8 mouse cellular contexts compared by ENCODE assay signal in genomic region chr12:86974387-86975288, GRCm38 (mm10). TPM values are rescaled to one million over a fixed set of nuclear protein-coding genes. Genes with fewer than 3 reads are reported as not detected.
DNase-seq lines count a peak whose midpoint lies in the region; ATAC-seq and TF ChIP-seq lines count a peak whose summit lies in the region.

No protein-coding gene starts in this region.

- DNase-seq in Muller cell, postnatal 12 days (ENCODE audit: inconsistent ontology term), result peak; percentile 66
- peak; percentile 93 to 95 for DNase-seq in cerebellum, postnatal 10 days
- peak; percentile 70 to 74 for DNase-seq in frontal cortex, postnatal 36 days (ENCODE audit: low spot score in 2 of 2)
- peak; percentile 80 to 81 for DNase-seq in left cerebral cortex, adult 2 months (ENCODE audit: extremely low spot score in 1 of 2, low spot score in 2 of 2)
- peak; percentile 75 for DNase-seq in right cerebral cortex, postnatal 14 days
- DNase-seq in urinary bladder, postnatal 25 days (ENCODE audit: low spot score), result peak; percentile 67

- peak overlapping the region; percentile 29 for H3K4me3 ChIP-seq in hindbrain, embryonic 13.5 days
- H3K4me3 ChIP-seq in left cerebral cortex, adult 2 months, result peak overlapping the region; percentile 44

- peak; percentile 74 for ATAC-seq in hindbrain, embryonic 13.5 days (ENCODE audit: low FRiP score)
- ATAC-seq in megakaryocyte, adult 5-6 weeks (ENCODE audit: poor library complexity, severe bottlenecking), result peak; percentile 84

- intact Hi-C loops in left cerebral cortex, adult 2 months (cut with DNase I), result loop anchor here (2.0 kb wide), 1 partner anchor 28 kb away; the partner anchor contains the start of gene Cipc

- peak; percentile 92 for TF ChIP-seq CTCF in left cerebral cortex, adult 2 months (IDR thresholded peaks at IDR 0.05)

- H3K27ac ChIP-seq in hindbrain, embryonic 13.5 days, result peak overlapping the region; percentile 88
- peak overlapping the region; percentile 76 for H3K27ac ChIP-seq in left cerebral cortex, adult 2 months

- 6% methylated on average over 40 of the region's 40 CpGs for WGBS in hindbrain, embryonic 13.5 days

- peak overlapping the region; percentile 59 for H3K9ac ChIP-seq in hindbrain, embryonic 13.5 days

- H3K9me3 ChIP-seq in hindbrain, embryonic 13.5 days, result no peaks in the 10 kb centered on the region

- peaks cover 50% of the 10 kb centered on the region for H3K4me1 ChIP-seq in hindbrain, embryonic 13.5 days (replicated peaks)

- H3K27me3 ChIP-seq in hindbrain, embryonic 13.5 days, result peaks cover 20% of the 10 kb centered on the region

- no peaks in the 10 kb centered on the region for H3K36me3 ChIP-seq in hindbrain, embryonic 13.5 days

- H3K4me2 ChIP-seq in hindbrain, embryonic 13.5 days, result peak overlapping the region; percentile 53

RNA-seq across cellular contexts. Expression of gene Zdhhc22, which starts 15.6 kb away (rescaled TPM):
- 12.1 and 13.4 TPM in 2 replicates for polyA plus RNA-seq in hindbrain, embryonic 13.5 days (2015; fragmentation: Nextera tagmentation; extraction: Ambion mirVana)
- total RNA-seq in left cerebral cortex, adult 2 months (2021), result 10 to 100 TPM; 59.1 to 61.3 TPM
- not detected in 2 replicates for total RNA-seq in megakaryocyte, adult 5-6 weeks (2015)
- not detected in 2 replicates for total RNA-seq in megakaryocyte, adult 5-6 weeks (2017)

RNA-seq across cellular contexts. Expression of gene Cipc, which starts 27.8 kb away (rescaled TPM):
- 44.1 and 45.4 TPM in 2 replicates for polyA plus RNA-seq in hindbrain, embryonic 13.5 days (2015; fragmentation: Nextera tagmentation; extraction: Ambion mirVana)
- 10 to 100 TPM; 79.8 to 91.6 TPM for total RNA-seq in left cerebral cortex, adult 2 months (2021)
- total RNA-seq in megakaryocyte, adult 5-6 weeks (2015), result 12.0 and 12.9 TPM in 2 replicates
- total RNA-seq in megakaryocyte, adult 5-6 weeks (2017), result 8.9 and 11.0 TPM in 2 replicates

RNA-seq across cellular contexts. Expression of gene Tmem63c, which starts 46.5 kb away (rescaled TPM):
- 6.8 and 7.3 TPM in 2 replicates for polyA plus RNA-seq in hindbrain, embryonic 13.5 days (2015; fragmentation: Nextera tagmentation; extraction: Ambion mirVana)
- total RNA-seq in left cerebral cortex, adult 2 months (2021), result 10 to 100 TPM; 41.7 to 43.8 TPM
- not detected in 2 replicates for total RNA-seq in megakaryocyte, adult 5-6 weeks (2015)
- total RNA-seq in megakaryocyte, adult 5-6 weeks (2017), result not detected in 2 replicates

Comparison
In these comparisons a context has a peak if more than half of its experiments do, and no peak if none do; other contexts are left out.
1. Peak in every context shown above with its lines: DNase-seq, ATAC-seq, H3K4me3 ChIP-seq and H3K27ac ChIP-seq.
2. RNA of gene Zdhhc22, which starts 15.6 kb away (total RNA-seq): 59.1 to 61.3 TPM in left cerebral cortex, adult 2 months; not detected in megakaryocyte, adult 5-6 weeks; every median in the first group is over 10 times any median in the second.
3. RNA of gene Cipc, which starts 27.8 kb away (total RNA-seq): 79.8 to 91.6 TPM in left cerebral cortex, adult 2 months; 8.9 to 12.9 TPM in megakaryocyte, adult 5-6 weeks; every median in the first group is over 4 times any median in the second.
4. RNA of gene Tmem63c, which starts 46.5 kb away (total RNA-seq): 41.7 to 43.8 TPM in left cerebral cortex, adult 2 months; not detected in megakaryocyte, adult 5-6 weeks; every median in the first group is over 10 times any median in the second.